ENCODE assay signal across 26 mouse cellular contexts in the genomic region with DNA sequence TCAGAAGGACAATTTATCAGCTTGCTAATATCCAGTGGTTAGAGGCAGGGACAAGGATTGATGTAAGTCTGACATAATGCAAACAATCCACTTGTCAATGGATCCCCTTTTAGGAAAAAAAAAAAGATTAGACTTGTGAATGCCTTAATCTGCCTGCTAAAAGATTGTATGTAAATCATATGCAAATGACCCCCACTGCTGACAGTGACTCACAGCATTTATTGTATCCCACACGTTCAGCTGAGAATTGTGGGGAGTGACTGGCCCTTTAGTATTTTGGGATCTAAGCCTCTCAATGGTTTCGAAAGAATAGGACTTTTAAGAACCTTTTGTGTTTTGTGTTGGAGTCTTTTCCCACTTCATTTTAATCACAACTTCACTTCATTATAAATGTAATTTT. TPM values are rescaled to one million over a fixed set of nuclear protein-coding genes. Genes with fewer than 3 reads are reported as not detected.
DNase-seq lines count a peak whose midpoint lies in the region; ATAC-seq lines count a peak whose summit lies in the region.
"Had no signal": no experiment of that assay in that cellular context is flagged by ENCODE, and none has a peak within 500 bp of the region (broad histone marks: within the 10 kb centered on the region; RNA-seq: fewer than 3 reads in every experiment).

No protein-coding gene starts in this region.

- H3K36me3 ChIP-seq in midbrain, embryonic 12.5 days: no peaks in the 10 kb centered on the region
- H3K36me3 ChIP-seq in midbrain, embryonic 11.5 days (ENCODE audit: control insufficient read depth, insufficient read depth, low read length): no peaks in the 10 kb centered on the region
- no peaks in the 10 kb centered on the region for H3K36me3 ChIP-seq in neural tube, embryonic 13.5 days
- H3K36me3 ChIP-seq: embryonic facial prominence, embryonic 10.5 days; embryonic facial prominence, embryonic 15.5 days; heart, embryonic 13.5 days; liver, embryonic 12.5 days had no signal

- H3K9me3 ChIP-seq in midbrain, embryonic 12.5 days: no peaks in the 10 kb centered on the region
- peaks cover 3% of the 10 kb centered on the region; the same call in 1 of the 2 replicates for H3K9me3 ChIP-seq in midbrain, embryonic 11.5 days (ENCODE audit: control insufficient read depth, low read length)
- H3K9me3 ChIP-seq in neural tube, embryonic 13.5 days: no peaks in the 10 kb centered on the region; the same call in 1 of the 2 replicates
- H3K9me3 ChIP-seq: embryonic facial prominence, embryonic 10.5 days; embryonic facial prominence, embryonic 15.5 days had no signal

- 0 out of 2 replicates have a peak, but pooled peaks have one; percentile 48 for ATAC-seq in frontal cortex, adult (ENCODE audit: low TSS enrichment)
- no peak for ATAC-seq in midbrain, embryonic 12.5 days (ENCODE audit: low FRiP score, low read depth)
- no peak for ATAC-seq in midbrain, embryonic 11.5 days (ENCODE audit: low FRiP score)
- ATAC-seq in neural tube, embryonic 13.5 days (ENCODE audit: low read depth): no peak
- ATAC-seq: intestine, embryonic 16.5 days; liver, embryonic 12.5 days; liver, postnatal 0 days had no signal

- peaks cover 35% of the 10 kb centered on the region for H3K4me1 ChIP-seq in midbrain, embryonic 12.5 days
- peaks cover 17% of the 10 kb centered on the region for H3K4me1 ChIP-seq in midbrain, embryonic 11.5 days (ENCODE audit: control insufficient read depth, insufficient read depth, low read length)
- peaks cover 50% of the 10 kb centered on the region for H3K4me1 ChIP-seq in neural tube, embryonic 13.5 days (replicated peaks)
- H3K4me1 ChIP-seq: liver, embryonic 12.5 days had no signal

- no peak overlapping the region for H3K9ac ChIP-seq in midbrain, embryonic 12.5 days (replicated peaks)
- no peak overlapping the region for H3K9ac ChIP-seq in midbrain, embryonic 11.5 days (ENCODE audit: low read length)
- no peak overlapping the region for H3K9ac ChIP-seq in neural tube, embryonic 13.5 days
- H3K9ac ChIP-seq: embryonic facial prominence, embryonic 15.5 days; heart, embryonic 13.5 days; liver, embryonic 12.5 days; liver, postnatal 0 days had no signal

- H3K27me3 ChIP-seq in midbrain, embryonic 12.5 days: peaks cover 11% of the 10 kb centered on the region
- H3K27me3 ChIP-seq in midbrain, embryonic 11.5 days (ENCODE audit: control insufficient read depth, insufficient read depth, low read length): no peaks in the 10 kb centered on the region
- H3K27me3 ChIP-seq in neural tube, embryonic 13.5 days: no peaks in the 10 kb centered on the region
- H3K27me3 ChIP-seq: embryonic facial prominence, embryonic 15.5 days; heart, embryonic 13.5 days; liver, embryonic 12.5 days had no signal

- H3K4me2 ChIP-seq in midbrain, embryonic 12.5 days (replicated peaks): no peak overlapping the region
- H3K4me2 ChIP-seq in midbrain, embryonic 11.5 days: no peak overlapping the region
- no peak overlapping the region for H3K4me2 ChIP-seq in neural tube, embryonic 13.5 days
- H3K4me2 ChIP-seq: embryonic facial prominence, embryonic 15.5 days; heart, embryonic 13.5 days; liver, embryonic 12.5 days had no signal

- H3K27ac ChIP-seq in midbrain, embryonic 12.5 days (replicated peaks): peak overlapping the region; percentile 56
- no peak overlapping the region for H3K27ac ChIP-seq in midbrain, embryonic 11.5 days (ENCODE audit: low read depth, low read length)
- peak overlapping the region; percentile 71 for H3K27ac ChIP-seq in neural tube, embryonic 13.5 days (replicated peaks)
- H3K27ac ChIP-seq: embryonic facial prominence, embryonic 10.5 days; embryonic facial prominence, embryonic 15.5 days; heart, embryonic 13.5 days; kidney, postnatal 0 days; liver, embryonic 12.5 days had no signal

- WGBS in midbrain, embryonic 12.5 days: 32% methylated on average over 2 of the region's 2 CpGs
- 44% methylated on average over 2 of the region's 2 CpGs for WGBS in midbrain, embryonic 11.5 days
- 42% methylated on average over 2 of the region's 2 CpGs for WGBS in neural tube, embryonic 13.5 days

- H3K4me3 ChIP-seq in midbrain, embryonic 12.5 days: no peak overlapping the region
- no peak overlapping the region for H3K4me3 ChIP-seq in midbrain, embryonic 11.5 days (ENCODE audit: low read depth, low read length)
- no peak overlapping the region for H3K4me3 ChIP-seq in neural tube, embryonic 13.5 days
- H3K4me3 ChIP-seq: embryonic facial prominence, embryonic 10.5 days; embryonic facial prominence, embryonic 15.5 days; heart, embryonic 13.5 days; liver, embryonic 12.5 days had no signal

- no peak for DNase-seq in frontal cortex, postnatal 25 days (ENCODE audit: low spot score in 2 of 2)
- no peak for DNase-seq in midbrain, embryonic 11.5 days (ENCODE audit: low spot score, missing footprints)
- no peak for DNase-seq in neural tube, embryonic 10.5 days (ENCODE audit: extremely low spot score, low spot score)
- no peak for DNase-seq in urinary bladder, postnatal 36 days (ENCODE audit: low spot score in 2 of 2)
- DNase-seq: adrenal gland, postnatal 25 days; B cell, adult 2 months; cerebellum, adult 8-10 months; cerebellum, postnatal 25 days; heart, postnatal 10 days; kidney, adult 8-10 months; layer of hippocampus, postnatal 36 days; left cerebral cortex, postnatal 4 days; liver, postnatal 0 days; lung, postnatal 36 days; right cerebral cortex, postnatal 4 days; thymus, adult 2 months; thymus, postnatal 36 days had no signal

RNA-seq across cellular contexts. Expression of a gene that starts 30.2 kb away (rescaled TPM):
- polyA plus RNA-seq in midbrain, embryonic 12.5 days (2016; fragmentation: Nextera tagmentation; extraction: Ambion mirVana): 31.0 and 44.7 TPM in 2 replicates
- polyA plus RNA-seq in midbrain, embryonic 11.5 days (2014; fragmentation: Nextera tagmentation; extraction: Ambion mirVana): 11.2 and 12.5 TPM in 2 replicates
- 26.7 and 28.5 TPM in 2 replicates for polyA plus RNA-seq in neural tube, embryonic 13.5 days (2015; fragmentation: Nextera tagmentation; extraction: Ambion mirVana)
